Mouse (Mus musculus) liver, embryonic 14.5 days (tissue): ENCODE data around the gene Muc13. TPM values are rescaled to one million over a fixed set of nuclear protein-coding genes. Genes with fewer than 3 reads are reported as not detected.

Source experiments
- ATAC-seq: fragments of 200-750 bp; cut with Nextera tagmentation; 2 replicates; pipeline ENCODE4 v1.8.0; 2017; ENCODE audit warnings: moderate number of reproducible peaks, mild to moderate bottlenecking, moderate library complexity; ENCODE audit not compliant: insufficient read depth
- DNase-seq, 3 experiments: peaks; one replicate each; pipeline ENCODE4 v3.0.0-alpha.2; 2012 to 2013; ENCODE audit warnings: low read depth in 3 of 3, low spot score in 3 of 3
- H3K27ac ChIP-seq: fragments of 300-500 bp; sonication (generic); 2 replicates; pipeline ENCODE4 v1.5.1; 2014; ENCODE audit warnings: moderate library complexity, mild to moderate bottlenecking, control low read depth, inconsistent platforms
- H3K27me3 ChIP-seq: fragments of 300-500 bp; sonication (generic); 2 replicates; pipeline ENCODE4 v1.6.1; 2014; ENCODE audit warnings: mild to moderate bottlenecking, low read length, moderate library complexity; ENCODE audit not compliant: control insufficient read depth, insufficient read depth
- H3K36me3 ChIP-seq: fragments of 300-500 bp; sonication (generic); replicated peaks from 2 replicates; pipeline ENCODE4 v1.6.1; 2014; ENCODE audit warnings: low read depth; ENCODE audit not compliant: control insufficient read depth, insufficient read depth
- H3K4me1 ChIP-seq, 2 experiments: fragments of 200-500 bp in 1 of 2; fragments of 300-500 bp in 1 of 2; sonication (generic) in 1 of 2; replicated peaks; 2 replicates each; pipeline ENCODE4 v1.6.1; 2012 to 2014; ENCODE audit warnings: antibody characterized with exemption in 1 of 2, inconsistent platforms in 1 of 2, low read length in 1 of 2; ENCODE audit not compliant: control insufficient read depth in 2 of 2, insufficient read depth in 2 of 2
- H3K4me2 ChIP-seq: fragments of 300-500 bp; sonication (generic); 2 replicates; pipeline ENCODE4 v1.6.1; 2014; ENCODE audit warnings: low read depth, mild to moderate bottlenecking, control low read depth, moderate library complexity
- H3K4me3 ChIP-seq, 2 experiments: fragments of 200-500 bp in 1 of 2; fragments of 300-500 bp in 1 of 2; sonication (generic) in 1 of 2; 2 replicates each; pipeline ENCODE4 v1.5.1; 2012 to 2014; ENCODE audit warnings: low read depth in 2 of 2, low read length in 2 of 2, mild to moderate bottlenecking in 2 of 2, control low read depth in 1 of 2, inconsistent platforms in 1 of 2, moderate library complexity in 1 of 2; ENCODE audit not compliant: insufficient read depth in 1 of 2
- H3K9ac ChIP-seq: fragments of 300-500 bp; sonication (generic); replicated peaks from 2 replicates; pipeline ENCODE4 v1.6.1; 2014; ENCODE audit warnings: mild to moderate bottlenecking, control low read depth, moderate library complexity
- H3K9me3 ChIP-seq: fragments of 300-500 bp; sonication (generic); 2 replicates; pipeline ENCODE4 v1.6.1; 2016; ENCODE audit warnings: low read length, mixed read lengths; ENCODE audit not compliant: control insufficient read depth
- CTCF ChIP-seq: IDR thresholded peaks from 2 replicates; pipeline ENCODE4 v1.5.1; 2016; ENCODE audit warnings: antibody characterized with exemption, low read depth, control low read depth
- EP300 ChIP-seq: IDR thresholded peaks from 2 replicates; pipeline ENCODE4 v1.6.1; 2016; ENCODE audit warnings: antibody characterized with exemption, low read depth
- WGBS: fragments of 180-500 bp; shearing (Covaris S2); extraction: QIAGEN DNeasy Blood & Tissue Kit; methylation state at CpG from one replicate; pipeline ENCODE4 v1.1.7; 2014; ENCODE audit not compliant: insufficient replicate concordance; 5-methylcytosine and 5-hydroxymethylcytosine counted together
- polyA plus RNA-seq, 2 experiments: library from polyadenylated mRNA; depleted of rRNA in 1 of 2; stranded (reverse) in 1 of 2; unstranded in 1 of 2; fragments of >200 nt; fragmentation: Nextera tagmentation in 1 of 2; extraction: Ambion mirVana in 1 of 2; gene quantifications; 2 replicates each; pipeline versions ENCODE4 v1.2.1 to v1.2.3; 2012 to 2014

Gene Muc13
- polyA plus RNA-seq, 2 experiments = 1.4 to 1.9 TPM

DNA sequence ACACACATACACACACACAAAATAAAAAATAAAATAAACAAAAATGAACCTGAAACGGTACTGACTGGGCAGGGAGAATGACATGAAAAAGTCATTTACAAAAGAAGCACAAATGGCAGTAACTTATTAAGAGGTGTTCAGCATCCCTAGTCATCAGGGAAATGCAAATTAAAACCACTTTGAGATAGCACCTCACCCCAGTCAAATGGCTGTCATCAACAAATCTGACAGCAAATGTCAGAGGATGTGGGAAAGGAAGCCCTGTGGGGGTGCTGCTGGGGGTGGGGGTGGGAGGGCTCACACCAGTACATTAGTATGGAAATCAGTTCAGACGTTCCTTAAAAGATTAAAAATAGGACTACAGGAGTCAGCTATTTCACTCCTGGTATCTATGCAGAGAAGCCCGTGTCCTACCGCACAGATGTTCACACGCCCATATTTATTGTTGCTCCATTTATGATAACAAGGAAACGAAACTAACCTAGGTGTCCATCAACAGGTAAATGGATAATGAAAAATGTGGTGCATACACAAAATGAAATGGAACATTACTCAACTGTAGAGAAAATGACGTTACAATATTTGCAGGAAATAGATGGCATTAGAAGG, 46.4 kb upstream of the Muc13 start:
- Histone ChIP-seq H3K27me3 (no peaks in the 10 kb centered on the region), H3K4me1 (0 out of 4 replicates have a peak, but pooled peaks cover 0 to 5% of the 10 kb centered on the region in 2 experiments), H3K4me2 (no peak overlapping the region), H3K9me3 (no peaks in the 10 kb centered on the region), H3K9ac (no peak overlapping the region), H3K36me3 (no peaks in the 10 kb centered on the region; the same call in 1 of the 2 replicates), H3K4me3 (no peak overlapping the region), H3K27ac (no peak overlapping the region)
- ATAC-seq (no peak), DNase-seq (no peak)
- WGBS = 34% methylated on average over 7 of the region's 7 CpGs
- TF ChIP-seq CTCF = no peak
- TF ChIP-seq EP300 = no peak

DNA sequence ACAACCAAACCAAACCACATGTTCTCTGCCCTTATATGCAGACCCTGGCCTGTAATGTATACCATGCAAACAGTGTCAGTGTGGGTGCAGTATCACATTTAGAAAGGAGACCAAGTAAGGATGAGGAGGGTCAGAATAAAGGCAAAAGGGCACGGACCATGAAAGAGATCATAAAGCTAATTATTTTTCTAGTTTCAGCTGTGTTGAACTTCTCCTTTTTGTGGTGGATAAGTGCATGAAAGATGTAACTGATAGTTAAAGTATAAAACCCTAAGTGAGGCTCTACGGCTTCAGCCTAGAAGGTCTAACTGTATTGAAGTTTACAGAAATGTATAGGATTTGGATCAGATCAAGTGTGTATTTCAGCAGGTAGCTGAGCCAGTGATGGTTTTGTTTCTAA, 45.8 kb upstream of the Muc13 start:
- Histone ChIP-seq H3K36me3 (no peaks in the 10 kb centered on the region), H3K27ac (no peak overlapping the region), H3K9me3 (no peaks in the 10 kb centered on the region), H3K4me1 (0 out of 4 replicates have a peak, but pooled peaks cover 0 to 5% of the 10 kb centered on the region in 2 experiments), H3K4me2 (no peak overlapping the region), H3K27me3 (no peaks in the 10 kb centered on the region), H3K4me3 (no peak overlapping the region), H3K9ac (no peak overlapping the region)
- 71% methylated on average over 2 of the region's 2 CpGs for WGBS
- TF ChIP-seq CTCF (no peak), EP300 (no peak)
- DNase-seq (no peak), ATAC-seq (no peak)

DNA sequence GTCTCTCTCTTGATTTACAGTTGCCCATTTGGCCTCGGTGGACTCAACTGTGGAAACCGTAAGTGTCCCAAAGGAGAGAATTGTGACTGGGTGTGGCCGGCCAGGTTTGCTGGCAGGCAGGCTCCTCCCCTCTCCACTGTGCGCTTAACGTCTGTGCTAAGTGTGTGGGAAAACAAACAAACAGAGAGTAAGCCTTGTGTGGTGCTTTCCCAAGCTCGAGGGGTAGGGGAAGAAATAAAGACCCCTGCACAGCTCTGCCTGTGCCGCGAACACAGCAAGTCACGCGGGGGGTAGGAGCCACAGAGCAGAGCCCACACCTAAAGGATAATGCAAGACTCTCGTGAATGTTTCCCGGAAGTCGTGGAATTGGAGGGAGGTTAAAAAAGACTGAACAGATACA, 42.7 kb upstream of the Muc13 start:
- TF ChIP-seq EP300 = no peak
- no peak for TF ChIP-seq CTCF
- Histone ChIP-seq H3K4me1 (peaks cover 0 to 13% of the 10 kb centered on the region in 2 experiments; a peak in 2 of 4 replicates), H3K4me2 (peak overlapping the region; percentile 74), H3K9me3 (no peaks in the 10 kb centered on the region), H3K36me3 (no peaks in the 10 kb centered on the region), H3K27me3 (no peaks in the 10 kb centered on the region), H3K9ac (peak overlapping the region; percentile 5), H3K27ac (peak overlapping the region; percentile 44; the same call in 1 of the 2 replicates), H3K4me3 (peak overlapping the region; percentile 41 to 47)
- ATAC-seq (peak; percentile 48; the same call in 1 of the 2 replicates), DNase-seq (no peak)
- WGBS = 14% methylated on average over 13 of the region's 13 CpGs

DNA sequence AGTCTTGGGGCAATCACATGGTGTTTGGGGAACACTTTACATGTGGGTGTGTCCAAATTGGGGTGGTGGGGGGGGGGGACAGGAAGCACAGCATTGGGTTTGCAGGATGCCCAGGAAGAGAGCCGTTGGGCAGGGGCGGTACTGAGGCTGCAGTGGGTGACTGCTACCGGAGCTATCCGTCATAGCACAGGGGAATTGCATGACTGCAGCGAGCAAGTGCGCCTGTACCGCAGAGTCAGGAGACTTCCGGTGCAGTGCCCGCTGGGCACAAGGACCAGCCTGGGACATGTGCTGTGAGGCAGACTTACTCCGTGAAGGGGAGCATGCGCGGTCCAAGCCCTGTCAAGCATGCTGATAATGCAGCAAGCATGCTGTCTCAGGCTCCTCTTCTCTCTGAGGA, 42.2 kb upstream of the Muc13 start:
- TF ChIP-seq EP300 = peak; percentile 38; the same call in 1 of the 2 replicates
- TF ChIP-seq CTCF = no peak
- Histone ChIP-seq H3K9me3 (no peaks in the 10 kb centered on the region), H3K4me1 (peaks cover 0 to 16% of the 10 kb centered on the region in 2 experiments; a peak in 2 of 4 replicates), H3K4me2 (peak overlapping the region; percentile 74), H3K4me3 (peak overlapping the region; percentile 41 to 47), H3K9ac (peak overlapping the region; percentile 5), H3K27me3 (no peaks in the 10 kb centered on the region), H3K36me3 (no peaks in the 10 kb centered on the region), H3K27ac (no peak overlapping the region)
- peak in 2 of 3 experiments; percentile 43 to 44 for DNase-seq
- ATAC-seq = peak; percentile 75
- WGBS = 14% methylated on average over 12 of the region's 12 CpGs

DNA sequence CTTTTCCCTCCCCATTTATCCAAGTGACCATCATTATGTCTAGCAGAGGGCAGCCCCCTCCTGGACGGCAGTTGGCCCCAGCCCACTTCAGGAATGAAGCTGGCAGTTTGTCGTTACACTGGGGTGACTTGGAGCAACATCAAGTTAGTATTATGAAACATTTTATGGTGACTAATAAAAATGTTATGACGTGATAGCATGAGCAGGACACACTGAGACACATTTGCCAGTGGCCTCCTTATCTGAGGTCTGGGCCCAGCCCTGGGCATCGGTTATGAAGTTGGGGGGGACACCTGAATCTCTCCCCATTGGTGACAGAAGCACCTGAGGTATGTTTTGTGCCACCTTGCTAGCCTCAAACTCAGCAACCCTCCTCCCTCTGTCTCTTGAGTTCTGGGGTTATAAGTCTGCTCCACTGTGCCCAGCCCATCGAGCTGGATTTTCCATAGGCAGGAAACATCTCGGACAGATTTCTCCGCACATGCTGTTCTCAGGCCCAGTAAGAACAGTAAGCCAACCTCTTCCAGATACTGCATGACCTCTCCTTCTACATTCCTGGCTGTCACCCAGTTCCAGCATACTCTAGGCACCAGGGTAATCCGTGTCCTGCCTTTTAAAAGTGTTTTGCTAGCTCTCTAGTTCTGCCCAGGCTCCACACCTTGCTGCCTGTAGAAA, 40.8 kb upstream of the Muc13 start:
- no peak overlapping the region for H3K9ac ChIP-seq
- H3K4me3 ChIP-seq = no peak overlapping the region

More for the DNA sequence above, 40.8 kb upstream of the Muc13 start:
- Histone ChIP-seq H3K27me3 (no peaks in the 10 kb centered on the region), H3K9me3 (no peaks in the 10 kb centered on the region), H3K27ac (no peak overlapping the region), H3K4me2 (no peak overlapping the region), H3K36me3 (no peaks in the 10 kb centered on the region), H3K4me1 (peaks cover 0 to 16% of the 10 kb centered on the region in 2 experiments; a peak in 2 of 4 replicates)
- DNase-seq (no peak), ATAC-seq (no peak)
- TF ChIP-seq CTCF (no peak), EP300 (no peak)
- WGBS = 65% methylated on average over 8 of the region's 8 CpGs
